Mouse (Mus musculus): ENCODE measurements at regions not wholly inside any gene's neighbourhood (a gene's known extent, or its start where the extent isn't known, plus 50 kb on each side); places are given as distances from the start of the nearest gene placed in this dataset.
A peak's percentile ranks its signal among the peaks of the same experiment; 100 is the strongest.

- Histone ChIP-seq H3K27ac (replicated peaks) (peak overlapping the region; percentile 75), H3K4me1 (peaks cover 48% of the 10 kb centered on the region), H3K9me3 (no peaks in the 10 kb centered on the region), H3K4me3 (no peak overlapping the region), H3K36me3 (replicated peaks) (no peaks in the 10 kb centered on the region), H3K27me3 (replicated peaks; ENCODE audit: low read depth, poor library complexity, severe bottlenecking) (no peaks in the 10 kb centered on the region)
- peak; percentile 52 for DNase-seq (ENCODE audit: low spot score)
- 36% methylated on average over 7 of the region's 8 CpGs for WGBS
Measured at GRCm38 (mm10) chr10:68354335-68355231, 76.0 kb upstream of the Arid5b start.

- no peaks in the 10 kb centered on the region for H3K27me3 ChIP-seq (replicated peaks; ENCODE audit: low read depth, poor library complexity, severe bottlenecking)
- no peaks in the 10 kb centered on the region for H3K9me3 ChIP-seq
- H3K27ac ChIP-seq (replicated peaks) = peak overlapping the region; percentile 70
- H3K4me1 ChIP-seq = peaks cover 48% of the 10 kb centered on the region
- WGBS = 52% methylated on average over 18 of the region's 18 CpGs
- H3K4me3 ChIP-seq = no peak overlapping the region; the same call in 1 of the 2 replicates
- H3K36me3 ChIP-seq (replicated peaks) = no peaks in the 10 kb centered on the region
- peak; percentile 38 for DNase-seq (ENCODE audit: low spot score)
Measured at GRCm38 (mm10) chr10:68353692-68354232, 75.2 kb upstream of the Arid5b start.

- WGBS = 87% methylated on average over 8 of the region's 8 CpGs
- Histone ChIP-seq H3K4me3 (no peak overlapping the region), H3K36me3 (replicated peaks) (no peaks in the 10 kb centered on the region), H3K27ac (replicated peaks) (no peak overlapping the region), H3K4me1 (peaks cover 47% of the 10 kb centered on the region), H3K9me3 (no peaks in the 10 kb centered on the region), H3K27me3 (replicated peaks; ENCODE audit: low read depth, poor library complexity, severe bottlenecking) (no peaks in the 10 kb centered on the region)
- DNase-seq (ENCODE audit: low spot score) = no peak
Measured at GRCm38 (mm10) chr10:68351841-68352555, 73.5 kb upstream of the Arid5b start.

GRCm38 (mm10) chr10:68351441-68351840 is 72.9 kb upstream of the Arid5b start:
- Histone ChIP-seq H3K27ac (replicated peaks) (no peak overlapping the region), H3K9me3 (no peaks in the 10 kb centered on the region), H3K4me1 (peaks cover 44% of the 10 kb centered on the region), H3K27me3 (replicated peaks; ENCODE audit: low read depth, poor library complexity, severe bottlenecking) (no peaks in the 10 kb centered on the region), H3K36me3 (replicated peaks) (no peaks in the 10 kb centered on the region), H3K4me3 (no peak overlapping the region)
- no peak for DNase-seq (ENCODE audit: low spot score)
- WGBS = 84% methylated on average over 5 of the region's 5 CpGs

DNA sequence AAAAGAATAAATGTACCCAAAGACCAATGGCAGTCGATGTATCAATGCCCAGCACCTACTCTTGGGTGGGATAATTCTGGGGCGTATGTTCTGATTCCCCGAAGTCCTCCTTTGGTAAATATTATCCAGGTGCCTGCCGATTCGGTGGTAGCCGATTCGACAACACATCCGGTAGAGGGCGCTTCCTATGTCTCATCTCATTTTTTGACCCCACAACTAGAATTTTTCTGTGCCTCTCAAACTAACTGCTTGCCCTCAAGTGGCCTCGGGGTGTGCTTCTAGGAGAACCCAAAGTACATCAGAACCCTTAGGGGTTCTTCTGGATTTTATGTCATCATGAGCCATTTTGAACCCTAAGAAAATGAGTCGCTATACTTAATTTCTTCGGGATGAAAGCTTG is 72.3 kb upstream of the Arid5b start:
- peaks cover 46% of the 10 kb centered on the region for H3K4me1 ChIP-seq
- no peaks in the 10 kb centered on the region for H3K27me3 ChIP-seq (replicated peaks; ENCODE audit: low read depth, poor library complexity, severe bottlenecking)
- no peak overlapping the region for H3K27ac ChIP-seq (replicated peaks)
- DNase-seq (ENCODE audit: low spot score) = no peak
- H3K4me3 ChIP-seq = no peak overlapping the region
- H3K36me3 ChIP-seq (replicated peaks) = no peaks in the 10 kb centered on the region
- 88% methylated on average over 12 of the region's 12 CpGs for WGBS
- no peaks in the 10 kb centered on the region for H3K9me3 ChIP-seq

GRCm38 (mm10) chr10:68347806-68348205 is 69.3 kb upstream of the Arid5b start:
- Histone ChIP-seq H3K4me1 (peaks cover 19% of the 10 kb centered on the region), H3K4me3 (no peak overlapping the region), H3K27me3 (replicated peaks; ENCODE audit: low read depth, poor library complexity, severe bottlenecking) (no peaks in the 10 kb centered on the region), H3K9me3 (peaks cover 10% of the 10 kb centered on the region; the same call in 1 of the 2 replicates), H3K27ac (replicated peaks) (no peak overlapping the region), H3K36me3 (replicated peaks) (no peaks in the 10 kb centered on the region)
- DNase-seq (ENCODE audit: low spot score) = no peak
- 88% methylated on average over 7 of the region's 7 CpGs for WGBS

GRCm38 (mm10) chr10:68344991-68345720 is 66.6 kb upstream of the Arid5b start:
- DNase-seq (ENCODE audit: low spot score) = no peak
- no peak overlapping the region; the same call in 1 of the 2 replicates for H3K27ac ChIP-seq (replicated peaks)
- 89% methylated on average over 18 of the region's 18 CpGs for WGBS

GRCm38 (mm10) chr10:68344211-68344610 is 65.7 kb upstream of the Arid5b start:
- WGBS = 90% methylated on average over 2 of the region's 2 CpGs
- Histone ChIP-seq H3K27me3 (replicated peaks; ENCODE audit: low read depth, poor library complexity, severe bottlenecking) (no peaks in the 10 kb centered on the region), H3K4me3 (no peak overlapping the region)

More at GRCm38 (mm10) chr10:68344991-68345720, 66.6 kb upstream of the Arid5b start:
- Histone ChIP-seq H3K36me3 (replicated peaks) (no peaks in the 10 kb centered on the region), H3K27me3 (replicated peaks; ENCODE audit: low read depth, poor library complexity, severe bottlenecking) (no peaks in the 10 kb centered on the region), H3K4me3 (no peak overlapping the region), H3K9me3 (peaks cover 15% of the 10 kb centered on the region; the same call in 1 of the 2 replicates), H3K4me1 (peaks cover 11% of the 10 kb centered on the region)

DNA sequence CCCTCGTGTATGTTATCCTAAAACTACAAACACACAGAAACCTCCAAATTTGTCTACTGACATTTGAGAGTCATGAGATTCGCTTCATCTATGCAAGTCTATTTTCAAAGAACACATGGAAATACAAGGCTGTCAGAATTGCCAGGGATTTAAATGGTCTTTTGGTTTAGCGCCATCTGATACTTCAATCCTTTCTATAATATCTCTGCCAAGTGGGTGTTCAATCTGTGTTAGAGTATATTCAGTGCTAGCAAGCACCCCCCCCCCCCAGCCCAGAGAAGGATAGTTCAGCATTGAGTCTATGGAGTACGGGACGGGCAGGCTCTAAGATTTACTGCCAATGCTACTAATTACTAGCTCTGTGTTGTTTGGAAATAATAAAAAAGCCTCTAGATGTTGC is 55.5 kb upstream of the Arid5b start:
- no peak overlapping the region for H3K4me3 ChIP-seq
- H3K27ac ChIP-seq (replicated peaks) = no peak overlapping the region
- H3K4me1 ChIP-seq = no peaks in the 10 kb centered on the region
- H3K36me3 ChIP-seq (replicated peaks) = no peaks in the 10 kb centered on the region
- WGBS = 90% methylated on average over 5 of the region's 5 CpGs
- H3K9me3 ChIP-seq = peaks cover 5% of the 10 kb centered on the region; the same call in 1 of the 2 replicates
- H3K27me3 ChIP-seq (replicated peaks; ENCODE audit: low read depth, poor library complexity, severe bottlenecking) = no peaks in the 10 kb centered on the region
- DNase-seq (ENCODE audit: low spot score) = no peak

More at GRCm38 (mm10) chr10:68344211-68344610, 65.7 kb upstream of the Arid5b start:
- DNase-seq (ENCODE audit: low spot score) = no peak
- Histone ChIP-seq H3K36me3 (replicated peaks) (no peaks in the 10 kb centered on the region), H3K4me1 (peaks cover 11% of the 10 kb centered on the region), H3K27ac (replicated peaks) (no peak overlapping the region), H3K9me3 (peaks cover 15% of the 10 kb centered on the region; the same call in 1 of the 2 replicates)

Measured in embryonic facial prominence, embryonic 10.5 days (tissue).